Mouse (Mus musculus): ENCODE data around the gene Zfp57. TPM values are rescaled to one million over a fixed set of nuclear protein-coding genes. Genes with fewer than 3 reads are reported as not detected.
"Not testable (repeated sequence)": the region's sequence is repeated elsewhere in the genome, so short reads cannot be mapped to it uniquely, and the experiment has no call there.

The Zfp57 gene
- polyA plus RNA-seq, 1 experiment from 2014 or later, result 28.8 TPM

- H3K9me3 ChIP-seq (ENCODE audit: control insufficient read depth, low read length), result no peaks in the 10 kb centered on the region
- peaks cover 9% of the 10 kb centered on the region for H3K27me3 ChIP-seq (replicated peaks; ENCODE audit: control insufficient read depth, insufficient read depth, low read length)
- no peak overlapping the region; the same call in 1 of the 2 replicates for H3K9ac ChIP-seq (ENCODE audit: low read depth, low read length)
- no peaks in the 10 kb centered on the region for H3K4me1 ChIP-seq (replicated peaks; ENCODE audit: control insufficient read depth, insufficient read depth, low read length)
- DNase-seq (ENCODE audit: low spot score) (no peak), ATAC-seq (replicated peaks; ENCODE audit: low FRiP score) (no peak)
- H3K27ac ChIP-seq (ENCODE audit: low read depth, low read length), result no peak overlapping the region
- H3K36me3 ChIP-seq (ENCODE audit: control insufficient read depth, insufficient read depth, low read length), result peaks cover 2% of the 10 kb centered on the region; the same call in 1 of the 2 replicates
- peak overlapping the region; percentile 62 for H3K4me3 ChIP-seq (ENCODE audit: low read depth, low read length)
- 52% methylated on average over 4 of the region's 4 CpGs for WGBS
- H3K4me2 ChIP-seq, result peak overlapping the region; percentile 76
Measured at GRCm38 (mm10) chr17:37003366-37003765, 2.4 kb downstream of the Zfp57 start.

- Histone ChIP-seq H3K27ac (ENCODE audit: low read depth, low read length) (no peak overlapping the region), H3K4me1 (replicated peaks; ENCODE audit: control insufficient read depth, insufficient read depth, low read length) (no peaks in the 10 kb centered on the region), H3K36me3 (ENCODE audit: control insufficient read depth, insufficient read depth, low read length) (peaks cover 5% of the 10 kb centered on the region; the same call in 1 of the 2 replicates), H3K4me3 (ENCODE audit: low read depth, low read length) (no peak overlapping the region), H3K27me3 (replicated peaks; ENCODE audit: control insufficient read depth, insufficient read depth, low read length) (0 out of 2 replicates have a peak, but pooled peaks cover 2% of the 10 kb centered on the region), H3K9ac (ENCODE audit: low read depth, low read length) (no peak overlapping the region), H3K9me3 (ENCODE audit: control insufficient read depth, low read length) (no peaks in the 10 kb centered on the region), H3K4me2 (no peak overlapping the region)
- ATAC-seq (replicated peaks; ENCODE audit: low FRiP score), result no peak
- WGBS, result 87% methylated on average over 6 of the region's 6 CpGs
- DNase-seq (ENCODE audit: low spot score), result no peak
Measured at GRCm38 (mm10) chr17:37008161-37008560, 7.2 kb downstream of the Zfp57 start.

GRCm38 (mm10) chr17:37009460-37010042 is 8.6 kb downstream of the Zfp57 start:
- 83% methylated on average over 17 of the region's 17 CpGs for WGBS
- H3K36me3 ChIP-seq (ENCODE audit: control insufficient read depth, insufficient read depth, low read length), result peaks cover 5% of the 10 kb centered on the region; the same call in 1 of the 2 replicates
- H3K9me3 ChIP-seq (ENCODE audit: control insufficient read depth, low read length), result no peaks in the 10 kb centered on the region
- H3K9ac ChIP-seq (ENCODE audit: low read depth, low read length), result no peak overlapping the region
- H3K27me3 ChIP-seq (replicated peaks; ENCODE audit: control insufficient read depth, insufficient read depth, low read length), result no peaks in the 10 kb centered on the region
- no peak for ATAC-seq (replicated peaks; ENCODE audit: low FRiP score)
- no peak for DNase-seq (ENCODE audit: low spot score)
- H3K4me3 ChIP-seq (ENCODE audit: low read depth, low read length), result no peak overlapping the region
- no peak overlapping the region for H3K27ac ChIP-seq (ENCODE audit: low read depth, low read length)
- no peak overlapping the region for H3K4me2 ChIP-seq
- no peaks in the 10 kb centered on the region for H3K4me1 ChIP-seq (replicated peaks; ENCODE audit: control insufficient read depth, insufficient read depth, low read length)

GRCm38 (mm10) chr17:37011719-37012118 is 10.8 kb downstream of the Zfp57 start:
- H3K27ac ChIP-seq (ENCODE audit: low read depth, low read length), result no peak overlapping the region
- no peaks in the 10 kb centered on the region for H3K9me3 ChIP-seq (ENCODE audit: control insufficient read depth, low read length)
- H3K4me3 ChIP-seq (ENCODE audit: low read depth, low read length), result no peak overlapping the region
- H3K36me3 ChIP-seq (ENCODE audit: control insufficient read depth, insufficient read depth, low read length), result peaks cover 5% of the 10 kb centered on the region; the same call in 1 of the 2 replicates
- H3K27me3 ChIP-seq (replicated peaks; ENCODE audit: control insufficient read depth, insufficient read depth, low read length), result no peaks in the 10 kb centered on the region
- ATAC-seq (replicated peaks; ENCODE audit: low FRiP score) (no peak), DNase-seq (ENCODE audit: low spot score) (no peak)
- H3K4me1 ChIP-seq (replicated peaks; ENCODE audit: control insufficient read depth, insufficient read depth, low read length), result no peaks in the 10 kb centered on the region
- no peak overlapping the region for H3K4me2 ChIP-seq
- H3K9ac ChIP-seq (ENCODE audit: low read depth, low read length), result no peak overlapping the region
- 83% methylated on average over 3 of the region's 3 CpGs for WGBS

- no peaks in the 10 kb centered on the region for H3K9me3 ChIP-seq (ENCODE audit: control insufficient read depth, low read length)
- H3K27ac ChIP-seq (ENCODE audit: low read depth, low read length), result no peak overlapping the region
- DNase-seq (ENCODE audit: low spot score) (no peak), ATAC-seq (replicated peaks; ENCODE audit: low FRiP score) (no peak)
- WGBS, result 58% methylated on average over 5 of the region's 5 CpGs
- no peaks in the 10 kb centered on the region for H3K4me1 ChIP-seq (replicated peaks; ENCODE audit: control insufficient read depth, insufficient read depth, low read length)
- H3K4me2 ChIP-seq, result no peak overlapping the region
- no peak overlapping the region for H3K9ac ChIP-seq (ENCODE audit: low read depth, low read length)
- H3K4me3 ChIP-seq (ENCODE audit: low read depth, low read length), result no peak overlapping the region
- no peaks in the 10 kb centered on the region for H3K27me3 ChIP-seq (replicated peaks; ENCODE audit: control insufficient read depth, insufficient read depth, low read length)
- peaks cover 3% of the 10 kb centered on the region; the same call in 1 of the 2 replicates for H3K36me3 ChIP-seq (ENCODE audit: control insufficient read depth, insufficient read depth, low read length)
Measured at GRCm38 (mm10) chr17:37012141-37012540, 11.2 kb downstream of the Zfp57 start.

GRCm38 (mm10) chr17:37016333-37016732 is 15.4 kb downstream of the Zfp57 start:
- Histone ChIP-seq H3K4me2 (no peak overlapping the region), H3K36me3 (ENCODE audit: control insufficient read depth, insufficient read depth, low read length) (no peaks in the 10 kb centered on the region), H3K9ac (ENCODE audit: low read depth, low read length) (no peak overlapping the region), H3K27ac (ENCODE audit: low read depth, low read length) (no peak overlapping the region), H3K4me3 (ENCODE audit: low read depth, low read length) (no peak overlapping the region), H3K27me3 (replicated peaks; ENCODE audit: control insufficient read depth, insufficient read depth, low read length) (no peaks in the 10 kb centered on the region), H3K9me3 (ENCODE audit: control insufficient read depth, low read length) (no peaks in the 10 kb centered on the region), H3K4me1 (replicated peaks; ENCODE audit: control insufficient read depth, insufficient read depth, low read length) (no peaks in the 10 kb centered on the region)
- ATAC-seq (replicated peaks; ENCODE audit: low FRiP score) (no peak), DNase-seq (ENCODE audit: low spot score) (no peak)

GRCm38 (mm10) chr17:37018328-37018727 is 17.4 kb downstream of the Zfp57 start:
- no peaks in the 10 kb centered on the region for H3K36me3 ChIP-seq (ENCODE audit: control insufficient read depth, insufficient read depth, low read length)
- no peak overlapping the region for H3K27ac ChIP-seq (ENCODE audit: low read depth, low read length)
- DNase-seq (ENCODE audit: low spot score), result no peak
- H3K27me3 ChIP-seq (replicated peaks; ENCODE audit: control insufficient read depth, insufficient read depth, low read length), result no peaks in the 10 kb centered on the region
- no peaks in the 10 kb centered on the region for H3K9me3 ChIP-seq (ENCODE audit: control insufficient read depth, low read length)
- H3K4me3 ChIP-seq (ENCODE audit: low read depth, low read length), result no peak overlapping the region
- WGBS, result 77% methylated on average over 3 of the region's 3 CpGs
- ATAC-seq (replicated peaks; ENCODE audit: low FRiP score), result no peak
- H3K4me2 ChIP-seq, result no peak overlapping the region
- no peak overlapping the region for H3K9ac ChIP-seq (ENCODE audit: low read depth, low read length)
- no peaks in the 10 kb centered on the region for H3K4me1 ChIP-seq (replicated peaks; ENCODE audit: control insufficient read depth, insufficient read depth, low read length)

- not testable (repeated sequence) for H3K36me3 ChIP-seq (ENCODE audit: control insufficient read depth, insufficient read depth, low read length); H3K9me3 ChIP-seq (ENCODE audit: control insufficient read depth, low read length); ATAC-seq (replicated peaks; ENCODE audit: low FRiP score); H3K4me2 ChIP-seq; H3K9ac ChIP-seq (ENCODE audit: low read depth, low read length); DNase-seq (ENCODE audit: low spot score); H3K4me3 ChIP-seq (ENCODE audit: low read depth, low read length); H3K4me1 ChIP-seq (replicated peaks; ENCODE audit: control insufficient read depth, insufficient read depth, low read length); H3K27me3 ChIP-seq (replicated peaks; ENCODE audit: control insufficient read depth, insufficient read depth, low read length); H3K27ac ChIP-seq (ENCODE audit: low read depth, low read length)
- 92% methylated on average over 5 of the region's 5 CpGs for WGBS
Measured at GRCm38 (mm10) chr17:37019242-37019641, 18.3 kb downstream of the Zfp57 start.

Measured in liver, embryonic 11.5 days (tissue).